In genomic region chr5:106946342-106946741, GRCm38 (mm10) we compare ENCODE assay signal across 19 mouse cellular contexts. TPM values are rescaled to one million over a fixed set of nuclear protein-coding genes. Genes with fewer than 3 reads are reported as not detected.
A peak's percentile ranks its signal among the peaks of the same experiment; 100 is the strongest.
DNase-seq lines count a peak whose midpoint lies in the region; ATAC-seq and TF ChIP-seq lines count a peak whose summit lies in the region.
"Had no signal": no experiment of that assay in that cellular context is flagged by ENCODE, and none has a peak within 500 bp of the region (broad histone marks: within the 10 kb centered on the region; RNA-seq: fewer than 3 reads in every experiment).

No protein-coding gene starts in this region.

- H3K27ac ChIP-seq in limb, embryonic 14.5 days (replicated peaks; ENCODE audit: low read depth, low read length): no peak overlapping the region
- no peak overlapping the region for H3K27ac ChIP-seq in limb, embryonic 10.5 days

- H3K36me3 ChIP-seq in limb, embryonic 14.5 days (ENCODE audit: control insufficient read depth, insufficient read depth, low read length): no peaks in the 10 kb centered on the region
- H3K36me3 ChIP-seq in limb, embryonic 10.5 days: no peaks in the 10 kb centered on the region
- H3K36me3 ChIP-seq: G1E had no signal

- ATAC-seq in limb, embryonic 14.5 days (ENCODE audit: low FRiP score, low read depth): no peak
- ATAC-seq: activated CD4-positive, CD25-positive, alpha-beta regulatory T cell, adult 4 months; CD4-positive, CD25-positive, alpha-beta regulatory T cell, adult 4 months; Patski had no signal

- no peaks in the 10 kb centered on the region for H3K27me3 ChIP-seq in limb, embryonic 14.5 days (ENCODE audit: control insufficient read depth, insufficient read depth, low read length)
- no peaks in the 10 kb centered on the region for H3K27me3 ChIP-seq in limb, embryonic 10.5 days (ENCODE audit: low read depth, poor library complexity, severe bottlenecking)
- H3K27me3 ChIP-seq: CH12.LX, Patski had no signal

- no peak overlapping the region for H3K4me3 ChIP-seq in limb, embryonic 14.5 days (replicated peaks; ENCODE audit: low read length)
- H3K4me3 ChIP-seq in limb, embryonic 10.5 days: no peak overlapping the region

- no peaks in the 10 kb centered on the region for H3K9me3 ChIP-seq in limb, embryonic 14.5 days (ENCODE audit: control insufficient read depth, low read length)
- H3K9me3 ChIP-seq in limb, embryonic 10.5 days (replicated peaks): no peaks in the 10 kb centered on the region
- H3K9me3 ChIP-seq: G1E had no signal

- TF ChIP-seq POLR2A in limb, embryonic 14.5 days (IDR thresholded peaks at IDR 0.05; ENCODE audit: borderline replicate concordance, extremely low read depth, insufficient read depth, insufficient read length): no peak

- DNase-seq in limb, embryonic 14.5 days (ENCODE audit: low spot score): peak; percentile 52
- DNase-seq in limb, embryonic 10.5 days (ENCODE audit: low spot score): no peak
- DNase-seq: adrenal gland, adult 2 months; adrenal gland, adult 8-10 months; adrenal gland, postnatal 10 days; adrenal gland, postnatal 14 days; adrenal gland, postnatal 25 days; adrenal gland, postnatal 36 days; B cell, adult 2 months; cerebellum, adult 11 months; cerebellum, adult 11-12 months; cerebellum, adult 18-20 months; cerebellum, adult 2 months had no signal

- H3K4me1 ChIP-seq in limb, embryonic 14.5 days (ENCODE audit: control insufficient read depth, insufficient read depth, low read length): no peaks in the 10 kb centered on the region
- no peaks in the 10 kb centered on the region for H3K4me1 ChIP-seq in limb, embryonic 10.5 days

- H3K9ac ChIP-seq in limb, embryonic 14.5 days (ENCODE audit: low read depth, low read length, severe bottlenecking): no peak overlapping the region

- WGBS in limb, embryonic 14.5 days: 76% methylated on average over 4 of the region's 4 CpGs
- WGBS in limb, embryonic 10.5 days: 85% methylated on average over 4 of the region's 4 CpGs

- H3K4me2 ChIP-seq in limb, embryonic 14.5 days (replicated peaks; ENCODE audit: low read depth, low read length, severe bottlenecking): no peak overlapping the region

RNA-seq across cellular contexts. Expression of gene Cdc7, which starts 17.8 kb away (rescaled TPM):
- polyA plus RNA-seq in limb, embryonic 14.5 days (2012; rRNA removed): 65.8 and 66.8 TPM in 2 replicates
- polyA plus RNA-seq in limb, embryonic 14.5 days (2014; fragmentation: Nextera tagmentation; extraction: Ambion mirVana): 39.8 and 46.4 TPM in 2 replicates
- polyA plus RNA-seq in limb, embryonic 10.5 days (2016; fragmentation: Nextera tagmentation; extraction: Ambion mirVana): 58.5 and 67.8 TPM in 2 replicates

RNA-seq across cellular contexts. Expression of gene Hfm1, which starts 20.2 kb away (rescaled TPM):
- 1.7 and 1.9 TPM in 2 replicates for polyA plus RNA-seq in limb, embryonic 14.5 days (2012; rRNA removed)
- 1.3 and 1.7 TPM in 2 replicates for polyA plus RNA-seq in limb, embryonic 14.5 days (2014; fragmentation: Nextera tagmentation; extraction: Ambion mirVana)
- polyA plus RNA-seq in limb, embryonic 10.5 days (2016; fragmentation: Nextera tagmentation; extraction: Ambion mirVana): 2.8 and 2.9 TPM in 2 replicates
- polyA plus RNA-seq: activated CD4-positive, CD25-positive, alpha-beta regulatory T cell, adult 4 months; adrenal gland, adult 2 months; C2C12; CD4-positive, CD25-positive, alpha-beta regulatory T cell, adult 4 months; G1E had no signal
